In genomic region chr3:127789500-127790191, GRCm38 (mm10) we compare ENCODE assay signal across 1 mouse cellular context.
TF ChIP-seq lines count a peak whose summit lies in the region.

Gene Tifa (plus strand): TSS chr3:127789805.

TF ChIP-seq in CH12.LX, 34 proteins besides CTCF, POLR2A, EP300 and RAD21 (continued from another document):
- TF ChIP-seq MYC (IDR thresholded peaks at IDR 0.05; ENCODE audit: low read depth, low read length) (no peak), NRF1 (IDR thresholded peaks at IDR 0.05; ENCODE audit: low read depth, low read length) (no peak), TCF12 (IDR thresholded peaks at IDR 0.05; ENCODE audit: low read depth, low read length) (no peak), MEF2A (IDR thresholded peaks at IDR 0.05; ENCODE audit: borderline replicate concordance, low read depth, low read length) (no peak), POLR2AphosphoS2 (IDR thresholded peaks at IDR 0.05; ENCODE audit: low read depth, low read length) (no peak), BHLHE40 (IDR thresholded peaks at IDR 0.05; ENCODE audit: low read depth, low read length) (peak; percentile 37)
